Mouse (Mus musculus) fibroblast of lung, adult 2 months (primary cell): Measurements from ENCODE around the gene Exosc1.

ENCODE experiments used
- DNase-seq: peaks from one replicate; pipeline ENCODE4 v3.0.0-alpha.2; 2011; ENCODE audit warnings: low read depth

Exosc1 gene

GRCm38 (mm10) chr19:41913774-41914591 lies 19.2 kb downstream of the Exosc1 start:
- DNase-seq, result no peak

- no peak for DNase-seq
Observed at GRCm38 (mm10) chr19:41912121-41913080, 20.8 kb downstream of the Exosc1 start.

- DNase-seq, result peak; percentile 97
Observed at GRCm38 (mm10) chr19:41911178-41912073, 21.8 kb downstream of the Exosc1 start, which contains the start of gene Pgam1. Gene Pgam1 (plus strand): TSS chr19:41911923.

GRCm38 (mm10) chr19:41910396-41910795 lies 22.8 kb downstream of the Exosc1 start:
- no peak for DNase-seq

GRCm38 (mm10) chr19:41908736-41909135 lies 24.5 kb downstream of the Exosc1 start:
- no peak for DNase-seq

GRCm38 (mm10) chr19:41907079-41907760 lies 26.0 kb downstream of the Exosc1 start:
- DNase-seq, result no peak

- no peak for DNase-seq
Observed at GRCm38 (mm10) chr19:41906311-41907078, 26.7 kb downstream of the Exosc1 start.

- DNase-seq, result no peak
Observed at GRCm38 (mm10) chr19:41905246-41905645, 28.0 kb downstream of the Exosc1 start.

GRCm38 (mm10) chr19:41902848-41903593 lies 30.2 kb downstream of the Exosc1 start:
- DNase-seq, result no peak

- no peak for DNase-seq
Observed at GRCm38 (mm10) chr19:41901696-41902095, 31.5 kb downstream of the Exosc1 start.

- no peak for DNase-seq
Observed at GRCm38 (mm10) chr19:41900495-41901090, 32.6 kb downstream of the Exosc1 start.

GRCm38 (mm10) chr19:41898860-41899259 lies 34.4 kb downstream of the Exosc1 start:
- no peak for DNase-seq

- DNase-seq, result no peak
Observed at GRCm38 (mm10) chr19:41896319-41896711, 36.9 kb downstream of the Exosc1 start.

GRCm38 (mm10) chr19:41895460-41896318 lies 37.5 kb downstream of the Exosc1 start, which contains the start of gene Rrp12:
Gene Rrp12 (minus strand): TSS chr19:41896173.
- peak; percentile 75 for DNase-seq

- DNase-seq, result no peak
Observed at GRCm38 (mm10) chr19:41894959-41895358, 38.3 kb downstream of the Exosc1 start.

- no peak for DNase-seq
Observed at GRCm38 (mm10) chr19:41888191-41888590, 45.0 kb downstream of the Exosc1 start.

GRCm38 (mm10) chr19:41883882-41884281 lies 49.3 kb downstream of the Exosc1 start:
- DNase-seq, result no peak

- no peak for DNase-seq
Observed at GRCm38 (mm10) chr19:41881842-41882241, 51.4 kb downstream of the Exosc1 start.
